Mouse (Mus musculus) urinary bladder, postnatal 4 days (tissue): Measurements from ENCODE around the gene Agtpbp1.

Source experiments
- DNase-seq, 2 experiments: peaks; one replicate each; pipeline ENCODE4 v3.0.0; 2021 to 2022; ENCODE audit warnings: low spot score in 2 of 2

Gene Agtpbp1

GRCm38 (mm10) chr13:59531203-59531602 lies 53.8 kb downstream of the Agtpbp1 start:
- no peak for DNase-seq

GRCm38 (mm10) chr13:59530491-59530890 lies 54.5 kb downstream of the Agtpbp1 start:
- no peak for DNase-seq

- DNase-seq: no peak
Measured at GRCm38 (mm10) chr13:59521271-59522064, 63.6 kb downstream of the Agtpbp1 start.

- no peak for DNase-seq
Measured at GRCm38 (mm10) chr13:59520834-59521233, 64.2 kb downstream of the Agtpbp1 start.

GRCm38 (mm10) chr13:59519479-59519878 lies 65.5 kb downstream of the Agtpbp1 start:
- no peak for DNase-seq

- DNase-seq: no peak
Measured at GRCm38 (mm10) chr13:59518016-59518415, 67.0 kb downstream of the Agtpbp1 start.

GRCm38 (mm10) chr13:59515074-59515473 lies 70.0 kb downstream of the Agtpbp1 start:
- peak in 1 of 2 experiments; percentile 66 for DNase-seq

GRCm38 (mm10) chr13:59509644-59510366 lies 75.2 kb downstream of the Agtpbp1 start:
- no peak for DNase-seq

GRCm38 (mm10) chr13:59508584-59508983 lies 76.4 kb downstream of the Agtpbp1 start:
- no peak for DNase-seq

- DNase-seq: no peak
Measured at GRCm38 (mm10) chr13:59506450-59506849, 78.6 kb downstream of the Agtpbp1 start.

GRCm38 (mm10) chr13:59505867-59506266 lies 79.2 kb downstream of the Agtpbp1 start:
- no peak for DNase-seq

GRCm38 (mm10) chr13:59503581-59503980 lies 81.4 kb downstream of the Agtpbp1 start:
- no peak for DNase-seq

- DNase-seq: no peak
Measured at GRCm38 (mm10) chr13:59499831-59500230, 85.2 kb downstream of the Agtpbp1 start.

- DNase-seq: no peak
Measured at GRCm38 (mm10) chr13:59499374-59499773, 85.7 kb downstream of the Agtpbp1 start.

GRCm38 (mm10) chr13:59498191-59498590 lies 86.8 kb downstream of the Agtpbp1 start:
- DNase-seq: no peak

- DNase-seq: no peak
Measured at GRCm38 (mm10) chr13:59495839-59496238, 89.2 kb downstream of the Agtpbp1 start.

- DNase-seq: no peak
Measured at GRCm38 (mm10) chr13:59494619-59495262, 90.3 kb downstream of the Agtpbp1 start.

- no peak for DNase-seq
Measured at GRCm38 (mm10) chr13:59490726-59491125, 94.3 kb downstream of the Agtpbp1 start.

- no peak for DNase-seq
Measured at GRCm38 (mm10) chr13:59489143-59489542, 95.9 kb downstream of the Agtpbp1 start.

- DNase-seq: no peak
Measured at GRCm38 (mm10) chr13:59487287-59487686, 97.7 kb downstream of the Agtpbp1 start.

- no peak for DNase-seq
Measured at GRCm38 (mm10) chr13:59486243-59486642, 98.8 kb downstream of the Agtpbp1 start.

- DNase-seq: no peak
Measured at GRCm38 (mm10) chr13:59485456-59485855, 99.6 kb downstream of the Agtpbp1 start.

GRCm38 (mm10) chr13:59481484-59481855 lies 103.6 kb downstream of the Agtpbp1 start:
- DNase-seq: no peak
